Mouse (Mus musculus) neural tube, embryonic 15.5 days (tissue): ENCODE results near the gene Mical1. TPM values are rescaled to one million over a fixed set of nuclear protein-coding genes. Genes with fewer than 3 reads are reported as not detected.

ENCODE experiments used
- ATAC-seq: fragments of 200-750 bp; cut with Nextera tagmentation; 2 replicates; pipeline ENCODE4 v1.8.0; 2017; ENCODE audit warnings: mild to moderate bottlenecking, moderate TSS enrichment, moderate library complexity; ENCODE audit not compliant: low FRiP score
- H3K27ac ChIP-seq: fragments of 300-500 bp; sonication (generic); replicated peaks from 2 replicates; pipeline ENCODE4 v1.5.1; 2015; ENCODE audit warnings: mild to moderate bottlenecking, inconsistent platforms
- H3K27me3 ChIP-seq: fragments of 300-500 bp; sonication (generic); replicated peaks from 2 replicates; pipeline ENCODE4 v1.6.1; 2015; ENCODE audit warnings: inconsistent platforms
- H3K36me3 ChIP-seq: fragments of 300-500 bp; sonication (generic); 2 replicates; pipeline ENCODE4 v1.6.1; 2015; ENCODE audit warnings: inconsistent platforms
- H3K4me1 ChIP-seq: fragments of 300-500 bp; sonication (generic); 2 replicates; pipeline ENCODE4 v1.6.1; 2015; ENCODE audit warnings: inconsistent platforms
- H3K4me2 ChIP-seq: fragments of 300-500 bp; sonication (generic); 2 replicates; pipeline ENCODE4 v1.6.1; 2015; ENCODE audit warnings: inconsistent platforms, mild to moderate bottlenecking, moderate library complexity
- H3K4me3 ChIP-seq: fragments of 300-500 bp; sonication (generic); replicated peaks from 2 replicates; pipeline ENCODE4 v1.5.1; 2015; ENCODE audit warnings: mild to moderate bottlenecking, inconsistent platforms
- H3K9ac ChIP-seq: fragments of 300-500 bp; sonication (generic); replicated peaks from 2 replicates; pipeline ENCODE4 v1.6.1; 2015; ENCODE audit warnings: mild to moderate bottlenecking, inconsistent platforms
- H3K9me3 ChIP-seq: fragments of 300-500 bp; sonication (generic); replicated peaks from 2 replicates; pipeline ENCODE4 v1.6.1; 2016; ENCODE audit warnings: inconsistent platforms
- WGBS: fragments of 180-500 bp; shearing (Covaris S2); methylation state at CpG from one replicate; pipeline ENCODE4 v1.1.7; 2015; ENCODE audit warnings: mixed read lengths; 5-methylcytosine and 5-hydroxymethylcytosine counted together
- polyA plus RNA-seq: library from polyadenylated mRNA; unstranded; fragments of >200 nt; fragmentation: Nextera tagmentation; extraction: Ambion mirVana; gene quantifications from 2 replicates; pipeline ENCODE4 v1.2.1, GENCODE M21; 2015

Gene Mical1
- 22.7 and 29.6 TPM in 2 replicates for polyA plus RNA-seq

DNA sequence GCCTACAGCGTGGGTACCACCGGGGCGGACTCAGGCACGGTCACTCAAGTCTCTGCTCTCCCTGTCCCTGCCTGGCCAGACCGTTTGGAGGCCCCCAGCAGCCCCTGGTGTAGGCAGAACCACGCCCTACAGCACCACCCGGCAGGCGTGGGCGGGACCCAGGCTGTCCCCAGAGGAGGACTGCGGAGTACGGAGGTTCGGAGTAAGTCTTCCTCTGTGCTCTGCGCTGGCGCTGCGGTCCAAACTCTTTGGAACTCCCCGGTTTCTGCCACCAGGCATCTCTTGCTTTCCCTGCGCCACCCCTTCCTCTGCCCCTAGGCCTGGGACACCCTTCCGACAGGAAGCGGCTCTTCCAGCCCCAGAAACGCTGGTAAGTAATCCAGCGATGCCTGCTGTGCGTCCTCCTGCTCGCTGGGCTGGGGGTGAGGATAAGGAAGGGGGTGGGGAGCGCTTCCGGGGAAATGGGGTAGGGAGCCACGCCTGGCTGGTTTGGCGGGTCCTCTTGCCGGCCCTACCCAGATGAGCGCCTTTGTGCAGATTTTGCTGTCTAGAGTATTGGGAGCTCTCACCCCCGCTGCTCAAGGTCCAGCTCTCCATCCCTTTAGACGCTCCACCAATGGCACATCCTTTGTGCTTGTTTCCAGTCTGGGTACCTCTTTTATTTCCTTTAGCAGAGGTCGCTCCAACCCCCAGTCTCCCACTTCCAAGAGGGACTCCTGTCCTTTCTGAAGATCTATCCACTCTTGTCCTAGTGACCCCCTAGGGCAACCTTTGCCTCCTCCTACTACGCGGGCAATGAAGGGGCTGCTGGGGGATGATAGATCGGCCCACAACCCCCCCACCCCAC lies at the start of gene Mical1:
Gene Mical1, plus strand, starts transcription at position 144 of the 847 bp plus-strand sequence.
- H3K27me3 ChIP-seq: no peaks in the 10 kb centered on the region
- peak; percentile 63 for ATAC-seq
- H3K36me3 ChIP-seq: no peaks in the 10 kb centered on the region; the same call in 1 of the 2 replicates
- H3K27ac ChIP-seq: peak within 1 kb of the TSS; percentile 82
- peak within 1 kb of the TSS; percentile 95 for H3K4me2 ChIP-seq
- peaks cover 41% of the 10 kb centered on the region for H3K4me1 ChIP-seq
- no peaks in the 10 kb centered on the region for H3K9me3 ChIP-seq
- H3K9ac ChIP-seq: peak within 1 kb of the TSS; percentile 58
- peak within 1 kb of the TSS; percentile 55 for H3K4me3 ChIP-seq
- WGBS: under 1% methylated on average over 35 of the region's 35 CpGs

DNA sequence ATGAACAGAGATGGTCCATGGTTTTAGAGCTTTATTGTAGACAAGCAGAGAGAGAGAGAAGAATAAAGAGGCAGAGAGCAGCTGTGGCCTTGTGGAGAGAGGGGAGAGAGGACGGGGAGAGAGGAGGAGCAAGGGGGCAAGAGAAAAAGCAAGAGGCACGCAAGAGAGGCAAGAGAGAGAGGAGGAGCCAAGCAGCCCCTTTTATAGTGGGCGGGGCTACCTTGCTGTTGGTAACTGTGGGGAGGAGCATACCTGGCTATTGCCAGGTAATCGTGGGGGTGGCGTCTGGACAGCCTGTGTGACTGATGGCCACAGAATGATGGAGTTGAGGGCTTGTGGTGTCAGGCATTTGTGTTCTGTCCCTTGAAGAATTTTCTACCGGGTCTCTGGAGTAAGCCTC lies 49.7 kb upstream of the Mical1 start:
- WGBS: 45% methylated on average over 6 of the region's 6 CpGs
- Histone ChIP-seq H3K27me3 (no peaks in the 10 kb centered on the region), H3K9me3 (no peaks in the 10 kb centered on the region), H3K36me3 (no peaks in the 10 kb centered on the region), H3K4me3 (no peak overlapping the region), H3K27ac (no peak overlapping the region), H3K4me2 (no peak overlapping the region), H3K9ac (no peak overlapping the region), H3K4me1 (no peaks in the 10 kb centered on the region)
- no peak for ATAC-seq

DNA sequence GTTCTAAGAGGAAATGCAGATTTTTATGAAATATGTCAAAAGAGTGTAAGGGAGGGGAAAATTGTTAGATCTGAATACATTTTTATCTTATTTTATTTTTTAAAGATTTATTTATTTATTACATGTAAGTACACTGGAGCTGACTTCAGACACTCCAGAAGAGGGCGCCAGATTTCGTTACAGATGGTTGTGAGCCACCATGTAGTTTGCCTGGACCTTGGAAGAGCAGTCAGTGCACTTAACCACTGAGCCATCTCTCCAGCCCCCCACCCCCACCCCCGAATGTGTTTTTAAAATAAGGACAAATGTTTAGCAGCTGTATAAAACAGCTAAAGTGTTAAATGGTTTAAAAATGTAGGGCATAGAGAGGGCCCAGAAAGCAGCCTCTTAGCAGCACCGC lies 41.5 kb upstream of the Mical1 start:
- Histone ChIP-seq H3K4me2 (no peak overlapping the region), H3K27ac (no peak overlapping the region), H3K9ac (no peak overlapping the region), H3K36me3 (no peaks in the 10 kb centered on the region), H3K4me3 (no peak overlapping the region), H3K27me3 (0 out of 2 replicates have a peak, but pooled peaks cover 4% of the 10 kb centered on the region), H3K4me1 (no peaks in the 10 kb centered on the region), H3K9me3 (no peaks in the 10 kb centered on the region)
- 25% methylated on average over 4 of the region's 4 CpGs for WGBS
- ATAC-seq: no peak

DNA sequence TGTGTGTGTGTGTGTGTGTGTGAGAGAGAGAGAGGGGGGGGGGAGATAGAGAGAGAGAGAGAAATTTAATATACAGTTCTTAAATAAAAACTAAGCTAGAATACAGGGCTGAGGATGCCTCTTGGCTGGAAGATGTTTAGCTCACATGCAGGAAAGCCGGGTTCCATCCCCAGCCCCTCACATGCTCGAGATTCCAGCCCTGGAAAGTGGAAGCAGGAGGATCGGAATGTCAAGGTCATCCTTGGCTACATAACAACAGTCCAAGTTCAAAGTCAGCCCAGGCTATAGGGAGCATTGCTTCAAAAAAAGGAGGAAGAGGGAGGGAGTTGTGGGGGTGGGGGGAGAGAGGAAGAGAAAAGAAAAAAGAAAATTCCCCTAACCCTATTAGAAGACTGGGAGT lies 41.0 kb upstream of the Mical1 start:
- Histone ChIP-seq H3K4me1 (no peaks in the 10 kb centered on the region), H3K4me2 (no peak overlapping the region), H3K9ac (no peak overlapping the region), H3K27ac (no peak overlapping the region), H3K9me3 (no peaks in the 10 kb centered on the region), H3K27me3 (0 out of 2 replicates have a peak, but pooled peaks cover 4% of the 10 kb centered on the region), H3K4me3 (no peak overlapping the region), H3K36me3 (no peaks in the 10 kb centered on the region)
- no peak for ATAC-seq
- 45% methylated on average over 3 of the region's 3 CpGs for WGBS

DNA sequence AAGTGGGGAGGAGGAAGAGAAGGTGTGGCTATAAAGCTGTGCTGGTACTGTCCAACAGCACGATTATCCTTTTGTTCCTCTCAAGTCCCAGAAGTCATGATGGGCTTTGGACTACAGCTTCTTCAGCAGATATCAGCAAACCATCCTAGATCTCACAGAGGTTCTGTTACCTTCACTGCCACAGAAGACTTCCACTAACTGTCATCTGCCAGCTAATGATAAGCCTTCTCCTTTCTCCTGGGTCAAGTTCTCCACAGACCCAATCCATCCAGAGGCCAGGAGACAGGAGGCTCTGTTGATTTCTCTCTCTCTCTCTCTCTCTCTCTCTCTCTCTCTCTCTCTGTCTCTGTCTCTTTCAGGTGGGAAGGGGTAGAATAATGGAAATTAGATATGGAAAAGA lies 27.9 kb upstream of the Mical1 start:
- WGBS: 78% methylated on average over 1 of the region's 1 CpGs
- Histone ChIP-seq H3K9me3 (no peaks in the 10 kb centered on the region), H3K4me3 (no peak overlapping the region), H3K27me3 (no peaks in the 10 kb centered on the region), H3K4me1 (peaks cover 30% of the 10 kb centered on the region), H3K4me2 (no peak overlapping the region), H3K27ac (no peak overlapping the region), H3K36me3 (peaks cover 11% of the 10 kb centered on the region), H3K9ac (no peak overlapping the region)
- ATAC-seq: no peak

DNA sequence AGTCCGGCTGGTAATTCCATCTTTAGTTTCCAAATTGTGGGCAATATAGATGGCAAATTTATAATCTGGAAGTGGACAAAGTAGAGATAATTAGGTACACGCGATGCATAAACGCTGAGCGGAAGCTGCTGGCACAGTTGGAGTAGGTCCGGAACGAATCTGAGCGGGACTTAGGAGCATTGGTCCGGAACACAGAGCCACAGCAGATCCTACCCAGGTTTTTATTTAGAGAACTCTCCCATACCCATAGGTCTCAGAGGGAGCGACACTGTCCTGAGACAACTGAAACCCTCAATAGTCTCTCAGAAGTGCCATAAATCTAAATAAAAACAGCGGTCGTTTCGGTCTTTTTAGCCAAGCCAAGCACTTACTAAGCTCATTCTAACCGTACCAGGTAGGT lies 26.4 kb upstream of the Mical1 start:
- H3K9me3 ChIP-seq: no peaks in the 10 kb centered on the region
- H3K27me3 ChIP-seq: no peaks in the 10 kb centered on the region
- peaks cover 11% of the 10 kb centered on the region for H3K36me3 ChIP-seq
- peak overlapping the region; percentile 73 for H3K4me2 ChIP-seq
- H3K27ac ChIP-seq: peak overlapping the region; percentile 87
- ATAC-seq: peak; percentile 86
- H3K9ac ChIP-seq: peak overlapping the region; percentile 82
- WGBS: 8% methylated on average over 14 of the region's 14 CpGs
- H3K4me1 ChIP-seq: peaks cover 41% of the 10 kb centered on the region
- peak overlapping the region; percentile 96 for H3K4me3 ChIP-seq

DNA sequence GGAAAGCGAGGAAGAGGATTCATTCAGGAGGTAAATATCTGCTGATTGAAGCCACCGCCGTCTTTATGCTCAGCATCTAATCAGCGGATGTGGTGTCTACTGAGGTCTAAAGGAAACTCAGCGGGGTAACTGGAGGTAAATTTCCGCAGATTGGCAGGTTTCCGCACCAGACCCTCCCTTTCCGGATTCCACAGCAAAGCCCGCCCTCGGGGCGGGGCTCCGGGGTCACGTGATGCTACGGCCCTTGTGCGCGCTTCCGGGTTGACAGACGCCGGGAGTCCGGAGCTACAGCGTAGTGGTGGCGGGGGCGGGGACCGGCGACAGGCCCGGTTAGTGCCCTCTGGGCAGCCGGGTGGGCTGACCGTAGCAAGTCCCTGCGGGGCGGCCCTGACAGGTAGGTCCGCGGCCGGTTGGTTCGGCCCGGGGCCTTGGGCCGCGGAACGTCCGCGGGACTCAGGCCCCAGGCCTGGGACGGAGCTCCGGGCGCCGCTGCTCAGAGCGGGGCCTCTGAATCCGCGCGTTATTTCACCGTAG lies 25.9 kb upstream of the Mical1 start, which contains the start of gene Zbtb24:
Gene Zbtb24, plus strand, starts transcription at position 247 of the 534 bp plus-strand sequence.
- H3K4me1 ChIP-seq: peaks cover 45% of the 10 kb centered on the region
- peak; percentile 94 for ATAC-seq
- peak within 1 kb of the TSS; percentile 96 for H3K4me3 ChIP-seq
- H3K27me3 ChIP-seq: no peaks in the 10 kb centered on the region
- H3K4me2 ChIP-seq: peak within 1 kb of the TSS; percentile 73
- H3K27ac ChIP-seq: peak within 1 kb of the TSS; percentile 87
- peak within 1 kb of the TSS; percentile 82 for H3K9ac ChIP-seq
- WGBS: under 1% methylated on average over 48 of the region's 49 CpGs
- no peaks in the 10 kb centered on the region for H3K9me3 ChIP-seq
- peaks cover 16% of the 10 kb centered on the region for H3K36me3 ChIP-seq

DNA sequence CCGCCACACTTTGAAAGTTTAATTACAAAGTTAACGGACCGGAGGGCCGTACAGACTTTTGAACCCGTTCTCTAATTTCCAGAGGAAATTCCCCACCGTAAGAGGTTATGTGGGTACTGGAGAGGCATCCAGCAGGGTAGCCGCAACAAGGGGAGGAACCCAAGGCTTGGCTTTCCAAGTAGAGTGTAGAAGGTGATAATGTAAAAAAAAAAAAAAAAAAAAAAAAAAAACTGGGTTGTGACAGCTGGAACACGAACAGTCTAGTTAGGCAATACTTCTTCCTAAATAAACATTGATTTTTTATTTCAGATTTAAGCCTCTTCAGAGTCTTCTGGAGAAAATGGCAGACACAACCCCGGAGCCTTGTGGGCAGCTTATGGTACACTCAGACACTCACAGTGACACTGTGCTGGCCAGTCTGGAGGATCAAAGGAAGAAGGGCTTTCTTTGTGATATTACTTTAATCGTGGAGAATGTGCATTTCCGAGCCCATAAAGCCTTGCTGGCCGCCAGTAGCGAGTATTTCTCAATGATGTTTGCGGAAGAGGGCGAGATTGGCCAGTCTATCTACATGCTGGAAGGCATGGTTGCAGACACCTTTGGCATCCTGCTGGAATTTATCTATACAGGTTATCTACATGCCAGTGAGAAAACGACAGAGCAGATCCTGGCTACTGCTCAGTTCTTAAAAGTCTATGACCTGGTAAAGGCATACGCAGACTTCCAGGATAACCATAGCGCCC lies 25.2 kb upstream of the Mical1 start:
- H3K27ac ChIP-seq: peak overlapping the region; percentile 87
- H3K4me1 ChIP-seq: peaks cover 47% of the 10 kb centered on the region
- H3K4me2 ChIP-seq: peak overlapping the region; percentile 73
- H3K36me3 ChIP-seq: peaks cover 22% of the 10 kb centered on the region
- 61% methylated on average over 18 of the region's 18 CpGs for WGBS
- H3K4me3 ChIP-seq: peak overlapping the region; percentile 96
- no peaks in the 10 kb centered on the region for H3K9me3 ChIP-seq
- peak overlapping the region; percentile 82 for H3K9ac ChIP-seq
- no peaks in the 10 kb centered on the region for H3K27me3 ChIP-seq
- ATAC-seq: 0 out of 2 replicates have a peak, but pooled peaks have one; percentile 8

DNA sequence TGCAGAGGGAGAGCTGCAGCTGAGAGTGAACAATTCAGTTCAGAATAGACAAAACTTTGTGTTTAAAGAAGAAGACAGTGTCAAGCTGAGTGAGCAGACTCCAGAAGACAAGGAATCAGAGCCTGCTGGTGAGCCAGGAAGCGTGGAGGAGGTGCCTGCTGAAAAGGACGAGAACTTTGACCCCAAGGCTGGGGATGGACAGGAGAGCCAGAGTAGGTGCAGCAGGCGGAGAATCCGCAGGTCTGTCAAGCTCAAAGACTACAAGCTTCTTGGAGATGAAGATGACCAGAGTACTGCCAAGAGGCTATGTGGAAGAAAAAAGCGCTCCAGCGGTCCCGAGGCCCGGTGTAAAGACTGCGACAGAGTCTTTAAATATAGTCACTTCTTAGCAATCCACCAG lies 24.5 kb upstream of the Mical1 start:
- 96% methylated on average over 9 of the region's 9 CpGs for WGBS
- peak overlapping the region; percentile 73 for H3K4me2 ChIP-seq
- 0 out of 2 replicates have a peak overlapping the region, but pooled peaks have one; percentile 82 for H3K9ac ChIP-seq
- H3K9me3 ChIP-seq: no peaks in the 10 kb centered on the region
- no peak overlapping the region for H3K4me3 ChIP-seq
- ATAC-seq: no peak
- H3K4me1 ChIP-seq: peaks cover 47% of the 10 kb centered on the region
- H3K27me3 ChIP-seq: no peaks in the 10 kb centered on the region
- peaks cover 29% of the 10 kb centered on the region for H3K36me3 ChIP-seq
- H3K27ac ChIP-seq: no peak overlapping the region

DNA sequence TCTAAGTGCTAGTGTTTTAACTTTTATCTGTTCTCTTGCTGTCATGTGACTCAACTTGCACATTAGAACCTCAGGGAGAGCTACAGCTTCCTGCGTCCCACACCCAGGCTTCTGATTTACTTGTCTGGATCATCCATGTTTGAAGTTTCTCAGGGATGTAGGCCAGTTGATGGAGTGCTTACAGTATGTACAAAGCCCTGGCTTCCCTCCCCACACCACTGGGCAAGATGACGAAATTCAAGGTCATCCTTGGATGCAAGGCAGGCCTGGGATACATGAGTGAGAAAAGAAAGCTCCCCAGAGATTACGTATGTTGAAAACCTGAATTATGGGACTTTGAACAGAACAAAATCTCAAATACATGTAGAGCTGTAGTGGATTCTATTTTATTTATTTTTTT lies 23.3 kb upstream of the Mical1 start:
- peaks cover 31% of the 10 kb centered on the region for H3K36me3 ChIP-seq
- H3K27me3 ChIP-seq: no peaks in the 10 kb centered on the region
- no peak overlapping the region for H3K9ac ChIP-seq
- H3K4me3 ChIP-seq: no peak overlapping the region
- no peaks in the 10 kb centered on the region for H3K9me3 ChIP-seq
- no peak for ATAC-seq
- 96% methylated on average over 3 of the region's 3 CpGs for WGBS
- H3K27ac ChIP-seq: no peak overlapping the region
- peaks cover 47% of the 10 kb centered on the region for H3K4me1 ChIP-seq
- H3K4me2 ChIP-seq: no peak overlapping the region

DNA sequence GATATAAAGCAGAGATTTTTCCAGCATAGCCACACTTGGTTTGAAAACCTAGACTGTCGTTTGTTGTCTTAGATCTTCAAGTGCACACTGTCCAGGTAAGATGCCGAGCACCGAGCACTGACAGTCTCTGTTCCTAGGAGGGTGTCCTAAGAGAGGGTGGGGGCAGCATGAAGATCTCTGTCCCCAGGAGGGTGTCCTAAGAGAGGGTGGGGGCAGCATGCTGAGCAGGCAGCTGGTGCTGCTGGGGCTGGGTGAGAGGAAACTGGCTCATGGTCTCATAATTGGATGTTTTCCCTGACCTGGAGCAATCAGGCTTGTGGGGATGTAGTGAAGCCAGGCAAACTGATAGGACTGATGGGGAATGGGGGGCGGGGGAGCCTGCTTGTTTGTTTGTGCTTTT lies 16.1 kb upstream of the Mical1 start:
- H3K36me3 ChIP-seq: peaks cover 45% of the 10 kb centered on the region

More for the DNA sequence above, 16.1 kb upstream of the Mical1 start:
- H3K4me3 ChIP-seq: no peak overlapping the region
- H3K27me3 ChIP-seq: no peaks in the 10 kb centered on the region
- no peak for ATAC-seq
- no peak overlapping the region for H3K9ac ChIP-seq
- no peak overlapping the region for H3K27ac ChIP-seq
- H3K9me3 ChIP-seq: no peaks in the 10 kb centered on the region
- H3K4me2 ChIP-seq: no peak overlapping the region
- peaks cover 17% of the 10 kb centered on the region; the same call in 1 of the 2 replicates for H3K4me1 ChIP-seq
- 87% methylated on average over 4 of the region's 4 CpGs for WGBS
